Comparison of ENCODE assay signal across 8 mouse cellular contexts in the genomic region with DNA sequence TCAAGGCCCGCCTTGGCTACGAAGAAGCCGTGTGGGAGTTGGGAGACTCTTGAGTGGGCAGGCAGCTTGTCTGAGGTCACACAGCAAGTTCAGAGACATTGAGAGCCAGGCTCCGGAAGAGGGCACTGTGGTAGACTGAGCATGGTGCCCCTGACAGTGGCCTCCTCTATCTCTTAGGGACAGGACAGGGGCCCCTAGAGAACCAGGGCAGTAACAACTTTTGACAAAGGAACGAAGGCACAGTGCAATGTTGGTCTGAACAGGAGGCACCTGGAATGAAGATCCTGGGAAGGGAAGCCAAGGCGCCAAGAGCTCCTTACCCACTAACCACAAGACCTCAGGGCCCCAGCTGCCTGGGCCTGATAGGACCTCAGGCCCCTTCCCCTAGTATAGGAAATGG. TPM values are rescaled to one million over a fixed set of nuclear protein-coding genes. Genes with fewer than 3 reads are reported as not detected.
DNase-seq lines count a peak whose midpoint lies in the region; ATAC-seq lines count a peak whose summit lies in the region.
"Had no signal": no experiment of that assay in that cellular context is flagged by ENCODE, and none has a peak within 500 bp of the region (broad histone marks: within the 10 kb centered on the region; RNA-seq: fewer than 3 reads in every experiment).

No protein-coding gene starts in this region.

- H3K9ac ChIP-seq in heart, embryonic 16.5 days (ENCODE audit: low read length), result peak overlapping the region; percentile 26; the same call in 1 of the 2 replicates
- no peak overlapping the region for H3K9ac ChIP-seq in midbrain, embryonic 12.5 days (replicated peaks)
- H3K9ac ChIP-seq: limb, embryonic 13.5 days had no signal

- no peak overlapping the region for H3K27ac ChIP-seq in heart, embryonic 16.5 days (ENCODE audit: low read length)
- H3K27ac ChIP-seq in midbrain, embryonic 12.5 days (replicated peaks), result no peak overlapping the region
- H3K27ac ChIP-seq: limb, embryonic 13.5 days had no signal

- no peak; the same call in 1 of the 2 replicates for ATAC-seq in heart, embryonic 16.5 days (replicated peaks; ENCODE audit: extremely low read depth, insufficient read depth, low FRiP score)
- no peak for ATAC-seq in midbrain, embryonic 12.5 days (ENCODE audit: low FRiP score, low read depth)

- peak overlapping the region; percentile 22 for H3K4me3 ChIP-seq in heart, embryonic 16.5 days (ENCODE audit: low read length)
- no peak overlapping the region for H3K4me3 ChIP-seq in midbrain, embryonic 12.5 days
- H3K4me3 ChIP-seq: limb, embryonic 13.5 days had no signal

- H3K4me2 ChIP-seq in heart, embryonic 16.5 days (ENCODE audit: low read depth, low read length), result peak overlapping the region; percentile 50; the same call in 1 of the 2 replicates
- peak overlapping the region; percentile 36; the same call in 1 of the 2 replicates for H3K4me2 ChIP-seq in midbrain, embryonic 12.5 days (replicated peaks)

- peaks cover 39% of the 10 kb centered on the region for H3K4me1 ChIP-seq in heart, embryonic 16.5 days (ENCODE audit: control insufficient read depth, insufficient read depth, low read length)
- peaks cover 61% of the 10 kb centered on the region for H3K4me1 ChIP-seq in midbrain, embryonic 12.5 days

- no peaks in the 10 kb centered on the region for H3K36me3 ChIP-seq in heart, embryonic 16.5 days (ENCODE audit: control insufficient read depth, insufficient read depth)
- no peaks in the 10 kb centered on the region for H3K36me3 ChIP-seq in midbrain, embryonic 12.5 days
- H3K36me3 ChIP-seq: limb, embryonic 13.5 days had no signal

- 72% methylated on average over 6 of the region's 6 CpGs for WGBS in heart, embryonic 16.5 days
- 85% methylated on average over 6 of the region's 6 CpGs for WGBS in midbrain, embryonic 12.5 days

- no peaks in the 10 kb centered on the region for H3K27me3 ChIP-seq in heart, embryonic 16.5 days (ENCODE audit: control insufficient read depth, insufficient read depth, low read length)
- 0 out of 2 replicates have a peak, but pooled peaks cover 5% of the 10 kb centered on the region for H3K27me3 ChIP-seq in midbrain, embryonic 12.5 days
- H3K27me3 ChIP-seq: limb, embryonic 13.5 days had no signal

- peak; percentile 71 to 83 for DNase-seq in spleen, postnatal 10 days (ENCODE audit: low spot score in 2 of 2)
- DNase-seq in spleen, adult 18-20 months, result no peak
- no peak for DNase-seq in right cerebral cortex, postnatal 36 days (ENCODE audit: low spot score in 2 of 2)
- no peak for DNase-seq in cerebellum, adult 9-11 months
- no peak for DNase-seq in T-cell, adult 2 months (ENCODE audit: low spot score)

- H3K9me3 ChIP-seq in heart, embryonic 16.5 days (replicated peaks; ENCODE audit: control insufficient read depth, low read length), result no peaks in the 10 kb centered on the region
- H3K9me3 ChIP-seq in midbrain, embryonic 12.5 days, result no peaks in the 10 kb centered on the region
- H3K9me3 ChIP-seq: limb, embryonic 13.5 days had no signal

RNA-seq across cellular contexts. Expression of a gene that starts 10.5 kb away (rescaled TPM):
- polyA plus RNA-seq in heart, embryonic 16.5 days (2015; fragmentation: Nextera tagmentation; extraction: Ambion mirVana), result 12.0 and 18.0 TPM in 2 replicates
- polyA plus RNA-seq in midbrain, embryonic 12.5 days (2016; fragmentation: Nextera tagmentation; extraction: Ambion mirVana), result 193 and 210 TPM in 2 replicates

RNA-seq across cellular contexts. Expression of a gene that starts 32.5 kb away (rescaled TPM):
- polyA plus RNA-seq in heart, embryonic 16.5 days (2015; fragmentation: Nextera tagmentation; extraction: Ambion mirVana), result 4.9 and 5.2 TPM in 2 replicates
- polyA plus RNA-seq in midbrain, embryonic 12.5 days (2016; fragmentation: Nextera tagmentation; extraction: Ambion mirVana), result 1.7 and 2.7 TPM in 2 replicates

Comparison
In these comparisons a context has a peak if more than half of its experiments do, and no peak if none do; other contexts are left out.
1. DNase-seq: peak in spleen, postnatal 10 days (2 of 2); none in spleen, adult 18-20 months (0 of 2), right cerebral cortex, postnatal 36 days (0 of 2), cerebellum, adult 9-11 months (single experiment) and T-cell, adult 2 months (single experiment).
2. RNA of a gene that starts 10.5 kb away (polyA plus RNA-seq): 193 to 210 TPM in midbrain, embryonic 12.5 days; 12.0 to 18.0 TPM in heart, embryonic 16.5 days; every median in the first group is over 10 times any median in the second.